Mouse (Mus musculus): ENCODE data around the gene Gm12355. TPM values are rescaled to one million over a fixed set of nuclear protein-coding genes. Genes with fewer than 3 reads are reported as not detected.

The Gm12355 gene
- polyA plus RNA-seq, 1 experiment from 2014 or later, result 1.2 TPM

Other genes with a start within 250 kb of the Gm12355 start
- 11.3 and 12.9 TPM in 2 replicates for gene Tcap, start 241.8 kb downstream of the Gm12355 start, polyA plus RNA-seq (2015; fragmentation: Nextera tagmentation; extraction: Ambion mirVana)
- 1.4 and 1.6 TPM in 2 replicates for gene Pnmt, start 239.2 kb downstream of the Gm12355 start, polyA plus RNA-seq (2015; fragmentation: Nextera tagmentation; extraction: Ambion mirVana)
- 10.4 and 12.4 TPM in 2 replicates for gene Pgap3, start 225.2 kb downstream of the Gm12355 start, polyA plus RNA-seq (2015; fragmentation: Nextera tagmentation; extraction: Ambion mirVana)
- 47.3 and 53.0 TPM in 2 replicates for gene Erbb2, start 213.2 kb downstream of the Gm12355 start, polyA plus RNA-seq (2015; fragmentation: Nextera tagmentation; extraction: Ambion mirVana)
- 76.0 and 79.4 TPM in 2 replicates for gene Mien1, start 186.7 kb downstream of the Gm12355 start, polyA plus RNA-seq (2015; fragmentation: Nextera tagmentation; extraction: Ambion mirVana)
- 5.2 and 6.7 TPM in 2 replicates for gene Grb7, start 179.3 kb downstream of the Gm12355 start, polyA plus RNA-seq (2015; fragmentation: Nextera tagmentation; extraction: Ambion mirVana)
- 0.49 and 0.52 TPM in 2 replicates for gene Ikzf3, start 79.6 kb downstream of the Gm12355 start, polyA plus RNA-seq (2015; fragmentation: Nextera tagmentation; extraction: Ambion mirVana)
- 0.11 and 0.31 TPM in 2 replicates for gene Zpbp2, start 74.6 kb downstream of the Gm12355 start, polyA plus RNA-seq (2015; fragmentation: Nextera tagmentation; extraction: Ambion mirVana)
- 82.8 and 83.6 TPM in 2 replicates for gene Ormdl3, start 38.3 kb downstream of the Gm12355 start, polyA plus RNA-seq (2015; fragmentation: Nextera tagmentation; extraction: Ambion mirVana)
- gene Lrrc3c, start 27.4 kb downstream of the Gm12355 start, polyA plus RNA-seq (2015; fragmentation: Nextera tagmentation; extraction: Ambion mirVana), result not detected in 2 replicates
- not detected in 2 replicates for gene Gsdma3, start 699 bp upstream of the Gm12355 start, polyA plus RNA-seq (2015; fragmentation: Nextera tagmentation; extraction: Ambion mirVana)
- gene Gsdma2, start 21.1 kb upstream of the Gm12355 start, polyA plus RNA-seq (2015; fragmentation: Nextera tagmentation; extraction: Ambion mirVana), result not detected in 2 replicates
- 0.10 and 0.13 TPM in 2 replicates for gene Gsdma, start 38.7 kb upstream of the Gm12355 start, polyA plus RNA-seq (2015; fragmentation: Nextera tagmentation; extraction: Ambion mirVana)
- gene Psmd3, start 56.9 kb upstream of the Gm12355 start, polyA plus RNA-seq (2015; fragmentation: Nextera tagmentation; extraction: Ambion mirVana), result 210 and 212 TPM in 2 replicates
- gene Csf3, start 75.6 kb upstream of the Gm12355 start, polyA plus RNA-seq (2015; fragmentation: Nextera tagmentation; extraction: Ambion mirVana), result not detected in 2 replicates
- gene Med24, start 103.8 kb upstream of the Gm12355 start, polyA plus RNA-seq (2015; fragmentation: Nextera tagmentation; extraction: Ambion mirVana), result 56.0 and 61.0 TPM in 2 replicates
- 34.1 and 34.3 TPM in 2 replicates for gene Thra, start 115.0 kb upstream of the Gm12355 start, polyA plus RNA-seq (2015; fragmentation: Nextera tagmentation; extraction: Ambion mirVana)
- 0.93 and 1.1 TPM in 2 replicates for gene Nr1d1, start 149.7 kb upstream of the Gm12355 start, polyA plus RNA-seq (2015; fragmentation: Nextera tagmentation; extraction: Ambion mirVana)
- gene Msl1, start 169.9 kb upstream of the Gm12355 start, polyA plus RNA-seq (2015; fragmentation: Nextera tagmentation; extraction: Ambion mirVana), result 28.9 and 29.2 TPM in 2 replicates
- 39.5 and 40.0 TPM in 2 replicates for gene Casc3, start 179.2 kb upstream of the Gm12355 start, polyA plus RNA-seq (2015; fragmentation: Nextera tagmentation; extraction: Ambion mirVana)
- 4.2 and 4.4 TPM in 2 replicates for gene Rapgefl1, start 211.1 kb upstream of the Gm12355 start, polyA plus RNA-seq (2015; fragmentation: Nextera tagmentation; extraction: Ambion mirVana)
- 4.9 and 5.4 TPM in 2 replicates for gene Wipf2, start 238.0 kb upstream of the Gm12355 start, polyA plus RNA-seq (2015; fragmentation: Nextera tagmentation; extraction: Ambion mirVana)

All from limb, embryonic 13.5 days (tissue).